Mouse (Mus musculus): ENCODE measurements around the gene Copb1.

- TF ChIP-seq CTCF (IDR thresholded peaks at IDR 0.05; ENCODE audit: extremely low read depth, insufficient read depth, insufficient read length, insufficient replicate concordance) (no peak), POLR2A (IDR thresholded peaks at IDR 0.05; ENCODE audit: low read depth, low read length) (no peak)
Measured at GRCm38 (mm10) chr7:114232982-114233381, 21.5 kb downstream of the Copb1 start.
